Mouse (Mus musculus): ENCODE results near the gene Cab39l.

DNA sequence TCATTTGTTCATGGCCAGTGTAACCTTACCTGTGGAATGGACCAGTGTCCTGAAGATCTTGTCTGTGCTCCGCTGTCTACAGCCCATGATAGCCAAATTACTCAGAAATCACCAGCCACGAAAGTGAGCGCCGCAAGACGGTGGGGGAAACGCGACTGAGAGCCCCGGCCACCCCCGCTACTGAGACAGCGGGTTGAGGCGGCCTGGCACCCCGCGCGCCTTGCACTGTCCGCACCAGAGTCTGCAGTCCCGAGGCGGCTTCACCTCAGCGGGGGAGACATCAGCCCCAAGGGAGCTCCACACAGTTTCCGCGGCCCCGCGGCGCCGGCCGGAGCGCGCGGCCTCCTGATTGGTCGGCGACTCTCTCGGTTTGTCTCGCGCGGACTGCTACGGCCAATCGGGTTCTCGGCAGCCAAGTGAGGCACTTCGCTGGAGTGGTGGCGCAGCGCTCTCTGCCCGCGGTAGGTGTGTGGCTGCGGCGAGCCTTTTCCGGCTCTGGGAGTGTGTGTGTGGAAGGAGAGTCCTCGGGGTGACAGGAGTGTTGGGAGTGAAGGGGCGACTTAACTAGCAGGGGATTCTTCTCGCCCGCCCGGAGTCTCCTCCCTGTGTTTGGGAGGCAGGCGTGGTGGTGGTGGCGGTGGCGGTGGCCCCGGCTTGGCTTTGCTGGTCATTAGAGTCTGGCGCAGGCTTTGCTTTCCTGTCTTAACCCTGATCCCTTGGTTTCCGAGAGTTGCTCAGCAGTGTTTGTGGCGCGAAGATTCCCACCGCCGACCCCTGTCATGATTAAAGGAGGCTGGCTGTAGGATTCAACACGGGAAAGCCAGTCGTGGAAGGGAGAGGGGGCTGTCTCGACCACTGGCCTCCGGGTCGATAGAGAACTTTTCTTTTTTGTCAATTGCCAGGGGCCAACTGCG lies at the start of gene Cab39l, which contains the start of gene Setdb2:
- TF ChIP-seq EP300 (IDR thresholded peaks at IDR 0.05; ENCODE audit: low read depth) (no peak), CTCF (IDR thresholded peaks at IDR 0.05; ENCODE audit: low read depth) (peak; percentile 57)

Measured in liver, embryonic 14.5 days (tissue).